Mouse (Mus musculus) layer of hippocampus, adult 2 months (tissue): Measurements from ENCODE around the gene Bmp2k. TPM values are rescaled to one million over a fixed set of nuclear protein-coding genes. Genes with fewer than 3 reads are reported as not detected.

Experiments used
- DNase-seq, 2 experiments: peaks; one replicate each; pipeline ENCODE4 v3.0.0; 2022; ENCODE audit warnings: low spot score in 2 of 2
- H3K27ac ChIP-seq: fragments of 200-600 bp; 2 replicates; pipeline ENCODE4 v1.8.1; 2022
- H3K4me3 ChIP-seq: fragments of 200-600 bp; 2 replicates; pipeline ENCODE4 v1.8.1; 2022; ENCODE audit warnings: mild to moderate bottlenecking
- CTCF ChIP-seq: fragments of 200-600 bp; conservative IDR thresholded peaks from 2 replicates; pipeline ENCODE4 v1.8.1; 2022; ENCODE audit warnings: antibody characterized with exemption, mild to moderate bottlenecking, moderate library complexity
- total RNA-seq, 2 experiments: library from RNA; stranded (reverse); gene quantifications; 2 replicates each; pipeline ENCODE4 v1.2.3; 2021

Bmp2k gene
- total RNA-seq, 2 experiments from 2014 or later, result 12.3 to 13.2 TPM

DNA sequence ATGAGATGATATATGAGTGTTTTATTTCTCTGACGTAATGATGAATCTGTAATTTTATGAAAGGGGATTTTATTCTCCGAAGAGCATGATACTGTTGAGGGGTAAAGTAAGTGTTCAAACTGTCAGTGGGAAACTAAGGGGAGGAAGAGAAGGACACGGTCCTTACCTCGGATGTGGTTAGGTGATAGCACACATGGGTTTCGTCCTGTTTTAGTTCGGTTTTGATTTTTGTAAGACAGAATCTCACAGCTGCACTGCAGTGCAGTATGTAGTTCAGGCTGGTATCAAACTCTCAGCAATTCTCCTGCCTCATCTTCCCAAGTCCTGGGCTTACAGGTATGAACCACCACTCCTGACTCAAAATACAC, 34.6 kb upstream of the Bmp2k start:
- no peak overlapping the region for H3K27ac ChIP-seq
- DNase-seq, result no peak
- no peak overlapping the region for H3K4me3 ChIP-seq
- no peak for TF ChIP-seq CTCF

DNA sequence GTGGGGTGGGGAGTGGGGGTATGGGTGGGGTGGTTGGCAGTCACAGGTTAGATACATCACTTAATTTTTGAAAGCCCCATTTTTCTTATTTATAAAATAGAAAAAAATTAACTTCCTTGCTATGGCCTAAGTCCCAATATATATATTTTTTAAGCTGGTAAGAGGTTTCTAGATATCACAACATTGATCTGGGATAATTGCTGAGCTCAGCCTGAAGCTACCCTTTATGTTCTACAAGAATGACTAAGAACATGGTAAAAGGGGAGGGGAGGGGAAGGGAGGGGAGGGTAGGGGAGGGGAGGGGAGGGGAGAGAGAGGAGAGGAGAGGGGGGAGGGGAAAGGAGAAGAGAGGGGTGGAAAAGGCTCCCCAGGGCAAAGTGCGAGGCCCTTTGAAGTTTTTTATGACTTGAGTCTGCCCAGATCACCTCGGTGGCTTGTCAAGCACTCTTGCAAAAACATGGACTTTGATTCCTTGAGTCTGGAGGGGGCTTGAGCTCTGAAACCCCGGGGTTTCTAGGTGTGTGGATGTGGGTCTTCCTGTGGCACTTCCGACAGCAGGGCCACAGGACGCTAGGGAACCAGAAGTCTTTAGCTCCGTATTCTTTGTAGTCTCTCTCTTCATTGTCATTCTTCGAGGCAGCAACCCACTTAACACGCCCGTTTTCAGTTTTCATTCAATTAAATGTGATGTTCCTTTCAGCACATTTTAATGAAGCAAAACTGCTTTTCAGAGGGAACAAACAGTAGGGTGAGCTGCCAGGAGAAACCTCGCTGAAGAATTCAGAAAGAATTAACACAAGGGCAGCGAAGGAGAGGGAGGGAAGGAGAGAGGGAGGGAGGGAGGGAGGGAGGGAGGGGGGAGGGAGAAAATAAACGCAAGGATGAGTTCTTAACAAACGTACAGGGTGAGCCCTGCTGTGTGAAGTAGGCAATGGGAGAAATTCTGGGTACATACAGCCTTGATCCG, 33.1 kb upstream of the Bmp2k start:
- Histone ChIP-seq H3K4me3 (peak overlapping the region; percentile 25; the same call in 1 of the 2 replicates), H3K27ac (peak overlapping the region; percentile 88)
- no peak for TF ChIP-seq CTCF
- DNase-seq, result peak in 1 of 2 experiments; percentile 34

DNA sequence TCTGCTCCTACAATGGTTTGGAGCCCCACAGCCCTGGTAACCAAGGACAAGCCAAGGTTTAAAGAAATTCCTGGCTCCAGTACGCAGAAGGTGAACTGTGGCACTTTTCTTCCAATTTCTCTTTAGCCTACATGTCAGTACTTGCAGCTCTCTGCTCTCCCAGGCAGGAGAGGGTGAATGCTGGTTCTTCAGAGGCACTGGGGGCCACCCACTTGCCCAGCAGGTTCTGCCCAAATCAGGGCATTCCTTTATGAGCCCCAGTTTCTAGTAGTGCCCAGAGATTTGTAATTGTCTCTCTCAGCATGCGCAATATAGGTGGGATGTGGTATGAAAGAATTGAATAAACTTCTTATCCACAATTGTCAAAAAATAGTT, 32.5 kb upstream of the Bmp2k start:
- Histone ChIP-seq H3K4me3 (peak overlapping the region; percentile 8; the same call in 1 of the 2 replicates), H3K27ac (peak overlapping the region; percentile 84)
- no peak for DNase-seq
- no peak for TF ChIP-seq CTCF

DNA sequence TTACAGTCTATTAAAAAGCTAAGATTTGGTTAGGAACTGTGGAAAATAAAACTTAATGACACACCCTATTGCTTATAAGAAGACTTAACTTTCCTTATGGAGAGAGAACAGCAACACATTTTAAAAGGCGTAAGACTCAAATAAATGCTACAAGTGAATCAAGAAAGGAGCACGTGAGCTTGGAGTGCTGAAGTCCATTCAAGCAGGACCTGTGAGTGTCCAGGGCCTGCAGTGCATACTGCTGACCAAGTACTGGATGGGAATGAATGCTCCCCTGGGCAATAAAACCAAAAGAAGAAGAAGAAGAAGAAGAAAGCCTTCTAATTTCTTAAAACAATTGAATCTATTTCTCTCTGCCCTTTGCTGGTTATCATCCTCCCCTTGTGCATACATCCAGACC, 32.0 kb upstream of the Bmp2k start:
- TF ChIP-seq CTCF, result no peak
- DNase-seq, result no peak
- H3K4me3 ChIP-seq, result no peak overlapping the region

DNA sequence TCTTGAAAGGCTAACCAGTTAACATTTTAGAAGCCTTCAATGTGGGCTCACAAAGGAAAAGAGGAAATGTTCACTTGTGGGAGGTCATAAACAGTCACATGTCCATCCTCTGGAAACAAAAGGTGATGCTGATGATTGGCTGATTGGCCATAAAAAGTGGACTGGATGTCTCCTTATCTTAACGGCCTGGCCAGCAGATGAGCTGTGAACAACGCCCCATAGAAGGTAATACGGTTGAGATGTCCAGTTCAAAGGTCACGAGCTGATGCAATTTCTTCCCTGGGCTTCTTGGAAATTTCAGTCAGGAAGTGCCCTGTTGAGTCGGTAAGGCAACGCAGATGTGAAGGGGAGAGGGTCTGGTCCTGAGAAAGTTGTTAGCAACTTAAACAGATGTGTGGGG, 28.9 kb upstream of the Bmp2k start:
- no peak for DNase-seq
- TF ChIP-seq CTCF, result no peak
- no peak overlapping the region for H3K27ac ChIP-seq
- no peak overlapping the region for H3K4me3 ChIP-seq

More for the DNA sequence above, 32.0 kb upstream of the Bmp2k start:
- H3K27ac ChIP-seq, result peak overlapping the region; percentile 55; the same call in 1 of the 2 replicates

GRCm38 (mm10) chr5:96969032-96969431, 28.5 kb upstream of the Bmp2k start:
- DNase-seq, result no peak
- H3K27ac ChIP-seq, result no peak overlapping the region
- no peak overlapping the region for H3K4me3 ChIP-seq
- no peak for TF ChIP-seq CTCF

GRCm38 (mm10) chr5:96969705-96970471, 27.6 kb upstream of the Bmp2k start:
- DNase-seq, result no peak
- TF ChIP-seq CTCF, result no peak
- no peak overlapping the region for H3K27ac ChIP-seq
- H3K4me3 ChIP-seq, result no peak overlapping the region

GRCm38 (mm10) chr5:96970472-96970848, 27.0 kb upstream of the Bmp2k start:
- TF ChIP-seq CTCF, result no peak
- Histone ChIP-seq H3K27ac (no peak overlapping the region), H3K4me3 (no peak overlapping the region)
- DNase-seq, result no peak

DNA sequence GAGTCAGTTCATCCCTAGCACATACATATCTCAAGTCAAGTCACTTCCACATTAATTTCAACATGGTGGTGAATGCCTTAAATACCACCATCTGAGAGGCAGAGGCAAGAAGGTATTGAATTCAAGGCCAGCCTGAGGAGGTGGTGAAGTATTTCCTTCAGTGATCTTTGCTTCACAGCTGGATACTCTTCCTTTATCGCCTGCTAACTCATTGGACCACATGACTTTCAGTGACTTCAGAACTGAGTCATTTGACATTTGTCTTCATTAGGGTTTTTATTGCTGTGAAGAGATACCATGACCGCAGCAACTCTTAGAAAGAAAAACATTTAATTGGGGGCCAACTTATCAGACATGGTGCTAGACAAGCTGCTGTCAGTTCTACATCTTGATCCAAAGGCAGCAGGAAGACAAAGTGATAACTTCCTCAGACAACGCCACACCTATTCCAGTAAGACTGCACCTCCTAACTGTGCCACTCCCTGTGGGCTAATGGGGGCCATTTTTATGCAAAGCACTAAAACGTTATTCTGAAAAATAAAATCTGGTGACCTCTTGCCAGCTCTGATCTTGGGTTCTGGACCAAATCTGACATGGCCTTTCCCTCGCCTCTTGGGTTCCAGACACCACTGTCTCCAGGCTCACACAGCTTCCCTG, 24.9 kb upstream of the Bmp2k start:
- no peak for TF ChIP-seq CTCF
- no peak overlapping the region for H3K4me3 ChIP-seq

GRCm38 (mm10) chr5:96973714-96974113, 23.8 kb upstream of the Bmp2k start:
- Histone ChIP-seq H3K4me3 (no peak overlapping the region), H3K27ac (no peak overlapping the region)
- no peak for DNase-seq
- TF ChIP-seq CTCF, result no peak

More for the DNA sequence above, 24.9 kb upstream of the Bmp2k start:
- DNase-seq, result no peak
- no peak overlapping the region for H3K27ac ChIP-seq

GRCm38 (mm10) chr5:96974661-96975060, 22.8 kb upstream of the Bmp2k start:
- no peak for TF ChIP-seq CTCF
- DNase-seq, result no peak
- H3K27ac ChIP-seq, result no peak overlapping the region

DNA sequence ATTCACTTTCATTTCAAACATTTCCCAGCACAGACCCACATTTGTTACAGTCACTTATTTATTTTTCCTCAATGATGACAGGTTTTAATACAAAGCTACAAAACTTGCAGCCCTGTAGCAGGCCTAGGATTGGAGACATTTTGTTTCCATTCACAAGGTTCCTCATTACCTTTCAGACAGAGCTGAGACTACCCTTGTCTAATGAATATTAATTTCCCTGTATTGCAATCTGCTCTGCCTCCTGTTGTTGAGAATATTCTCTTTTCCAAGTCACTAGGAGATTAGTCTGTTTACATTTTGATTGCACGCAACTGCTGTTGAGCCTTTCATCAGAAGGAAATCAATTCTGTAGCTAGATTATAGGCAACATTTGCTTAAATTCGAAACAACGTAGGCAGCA, 22.4 kb upstream of the Bmp2k start:
- no peak for DNase-seq
- Histone ChIP-seq H3K27ac (no peak overlapping the region), H3K4me3 (no peak overlapping the region)
- no peak for TF ChIP-seq CTCF

More at GRCm38 (mm10) chr5:96974661-96975060, 22.8 kb upstream of the Bmp2k start:
- H3K4me3 ChIP-seq, result no peak overlapping the region

- DNase-seq, result no peak
- H3K4me3 ChIP-seq, result no peak overlapping the region
- H3K27ac ChIP-seq, result no peak overlapping the region
- no peak for TF ChIP-seq CTCF
These were observed 21.3 kb upstream of the Bmp2k start for GRCm38 (mm10) chr5:96976150-96976549.
